Mouse (Mus musculus) lung, adult 2 months (tissue): ENCODE measurements around the gene Isl1.

Source experiments
- CTCF ChIP-seq: fragments of 200-500 bp; IDR thresholded peaks from 2 replicates; pipeline ENCODE4 v1.5.1; 2011; ENCODE audit warnings: mild to moderate bottlenecking, low read length, control low read depth; ENCODE audit not compliant: insufficient read depth
- POLR2A ChIP-seq: fragments of 200-500 bp; IDR thresholded peaks from 2 replicates; pipeline ENCODE4 v1.6.1; 2011; ENCODE audit warnings: low read depth, mild to moderate bottlenecking, control low read depth, low read length, borderline replicate concordance; ENCODE audit errors: extremely low read depth

- TF ChIP-seq CTCF (no peak), POLR2A (no peak)
Observed at GRCm38 (mm10) chr13:116303766-116304165, 5.7 kb downstream of the Isl1 start.
